Mouse (Mus musculus) frontal cortex, postnatal 36 days (tissue): Measurements from ENCODE around the gene Tcta.
"Not testable (repeated sequence)": the region's sequence is repeated elsewhere in the genome, so short reads cannot be mapped to it uniquely, and the experiment has no call there.

Source experiments
- DNase-seq, 2 experiments: peaks; one replicate each; pipeline ENCODE4 v3.0.0; 2022; ENCODE audit warnings: low spot score in 2 of 2

Gene Tcta

GRCm38 (mm10) chr9:108317572-108317971, 11.6 kb upstream of the Tcta start:
- no peak for DNase-seq

GRCm38 (mm10) chr9:108308141-108308540, 2.2 kb upstream of the Tcta start:
- DNase-seq, result no peak

- no peak for DNase-seq
These were observed 1.3 kb upstream of the Tcta start for GRCm38 (mm10) chr9:108307021-108307807.

GRCm38 (mm10) chr9:108306571-108306980, 616 bp upstream of the Tcta start:
- DNase-seq, result no peak

GRCm38 (mm10) chr9:108305170-108305569, 790 bp downstream of the Tcta start:
- no peak for DNase-seq

- DNase-seq, result no peak
These were observed 1.2 kb downstream of the Tcta start for GRCm38 (mm10) chr9:108304716-108305115.

- no peak for DNase-seq
These were observed 4.1 kb downstream of the Tcta start for GRCm38 (mm10) chr9:108301853-108302252.

- peak; percentile 6 to 45 for DNase-seq
These were observed 9.3 kb downstream of the Tcta start, which contains the start of gene Amt for GRCm38 (mm10) chr9:108296453-108297355. TSS of gene Amt (plus strand) at chr9:108296853.

- DNase-seq, result peak in 1 of 2 experiments; percentile 21
These were observed 15.2 kb downstream of the Tcta start for GRCm38 (mm10) chr9:108290773-108291172.

- peak; percentile 89 to 98 for DNase-seq
These were observed 15.8 kb downstream of the Tcta start, which contains the start of gene Nicn1 for GRCm38 (mm10) chr9:108290016-108290750. TSS of gene Nicn1 (plus strand) at chr9:108290429.

GRCm38 (mm10) chr9:108289347-108289746, 16.6 kb downstream of the Tcta start:
- no peak for DNase-seq

- DNase-seq, result not testable (repeated sequence)
These were observed 18.3 kb downstream of the Tcta start for GRCm38 (mm10) chr9:108287526-108288238.

GRCm38 (mm10) chr9:108284410-108284809, 21.6 kb downstream of the Tcta start:
- peak; percentile 45 to 81 for DNase-seq

- no peak for DNase-seq
These were observed 25.7 kb downstream of the Tcta start for GRCm38 (mm10) chr9:108280071-108280828.

GRCm38 (mm10) chr9:108278697-108279450, 27.1 kb downstream of the Tcta start:
- DNase-seq, result no peak

GRCm38 (mm10) chr9:108275331-108275659, 30.7 kb downstream of the Tcta start:
- DNase-seq, result no peak

GRCm38 (mm10) chr9:108274476-108275330, 31.3 kb downstream of the Tcta start:
- DNase-seq, result no peak

- DNase-seq, result no peak
These were observed 32.5 kb downstream of the Tcta start for GRCm38 (mm10) chr9:108273485-108273884.

- no peak for DNase-seq
These were observed 33.3 kb downstream of the Tcta start for GRCm38 (mm10) chr9:108272691-108273090.
